Mouse (Mus musculus) limb, embryonic 14.5 days (tissue): ENCODE measurements around the gene Ccr1l1. TPM values are rescaled to one million over a fixed set of nuclear protein-coding genes. Genes with fewer than 3 reads are reported as not detected.

Source experiments
- ATAC-seq: fragments of 200-750 bp; cut with Nextera tagmentation; 2 replicates; pipeline ENCODE4 v1.8.0; 2017; ENCODE audit warnings: low read depth, moderate number of reproducible peaks, moderate TSS enrichment; ENCODE audit not compliant: low FRiP score
- DNase-seq: peaks from one replicate; pipeline ENCODE4 v3.0.0-alpha.2; 2015; ENCODE audit warnings: low spot score
- H3K27ac ChIP-seq: fragments of 300-500 bp; sonication (generic); replicated peaks from 2 replicates; pipeline ENCODE4 v1.5.1; 2014; ENCODE audit warnings: low read depth, mild to moderate bottlenecking, low read length, moderate library complexity, mixed read lengths
- H3K27me3 ChIP-seq: fragments of 300-500 bp; sonication (generic); 2 replicates; pipeline ENCODE4 v1.6.1; 2014; ENCODE audit warnings: low read length, mixed read lengths; ENCODE audit not compliant: control insufficient read depth, insufficient read depth
- H3K36me3 ChIP-seq: fragments of 300-500 bp; sonication (generic); 2 replicates; pipeline ENCODE4 v1.6.1; 2014; ENCODE audit warnings: mild to moderate bottlenecking, low read length, moderate library complexity, mixed read lengths; ENCODE audit not compliant: control insufficient read depth, insufficient read depth
- H3K4me1 ChIP-seq: fragments of 300-500 bp; sonication (generic); 2 replicates; pipeline ENCODE4 v1.6.1; 2014; ENCODE audit warnings: antibody characterized with exemption, low read length, mixed read lengths; ENCODE audit not compliant: control insufficient read depth, insufficient read depth
- H3K4me2 ChIP-seq: fragments of 300-500 bp; sonication (generic); replicated peaks from 2 replicates; pipeline ENCODE4 v1.6.1; 2014; ENCODE audit warnings: low read depth, mild to moderate bottlenecking, low read length, moderate library complexity; ENCODE audit not compliant: severe bottlenecking
- H3K4me3 ChIP-seq: fragments of 300-500 bp; sonication (generic); replicated peaks from 2 replicates; pipeline ENCODE4 v1.5.1; 2014; ENCODE audit warnings: low read length
- H3K9ac ChIP-seq: fragments of 300-500 bp; sonication (generic); 2 replicates; pipeline ENCODE4 v1.6.1; 2014; ENCODE audit warnings: mild to moderate bottlenecking, low read depth, low read length, moderate library complexity; ENCODE audit not compliant: severe bottlenecking
- H3K9me3 ChIP-seq: fragments of 300-500 bp; sonication (generic); 2 replicates; pipeline ENCODE4 v1.6.1; 2016; ENCODE audit warnings: low read length; ENCODE audit not compliant: control insufficient read depth
- POLR2A ChIP-seq: fragments of 200-500 bp; IDR thresholded peaks from 2 replicates; pipeline ENCODE4 v1.8.0; 2012; ENCODE audit warnings: inconsistent platforms, mild to moderate bottlenecking, moderate library complexity, borderline replicate concordance; ENCODE audit not compliant: insufficient read depth, insufficient read length; ENCODE audit errors: extremely low read depth
- WGBS: fragments of 180-500 bp; shearing (Covaris S2); extraction: QIAGEN DNeasy Blood & Tissue Kit; methylation state at CpG from one replicate; pipeline ENCODE4 v1.1.7; 2014; 5-methylcytosine and 5-hydroxymethylcytosine counted together
- polyA plus RNA-seq, 2 experiments: library from polyadenylated mRNA; depleted of rRNA in 1 of 2; stranded (reverse) in 1 of 2; unstranded in 1 of 2; fragments of >200 nt; fragmentation: Nextera tagmentation in 1 of 2; extraction: Ambion mirVana in 1 of 2; gene quantifications; 2 replicates each; pipeline versions ENCODE4 v1.2.1 to v1.2.3; 2012 to 2014

The Ccr1l1 gene
- polyA plus RNA-seq, 2 experiments: 0.10 TPM; not detected in 1

GRCm38 (mm10) chr9:123957911-123958413 lies 20.2 kb downstream of the Ccr1l1 start:
- Histone ChIP-seq H3K9me3 (no peaks in the 10 kb centered on the region), H3K4me3 (no peak overlapping the region), H3K9ac (no peak overlapping the region), H3K36me3 (no peaks in the 10 kb centered on the region), H3K27me3 (no peaks in the 10 kb centered on the region), H3K4me1 (no peaks in the 10 kb centered on the region), H3K4me2 (no peak overlapping the region), H3K27ac (no peak overlapping the region)
- DNase-seq: no peak
- no peak for TF ChIP-seq POLR2A
- ATAC-seq: no peak
- WGBS: 75% methylated on average over 3 of the region's 3 CpGs

- Histone ChIP-seq H3K4me2 (no peak overlapping the region), H3K9me3 (no peaks in the 10 kb centered on the region), H3K4me1 (no peaks in the 10 kb centered on the region), H3K4me3 (no peak overlapping the region), H3K27me3 (no peaks in the 10 kb centered on the region), H3K9ac (no peak overlapping the region), H3K27ac (no peak overlapping the region), H3K36me3 (no peaks in the 10 kb centered on the region)
- TF ChIP-seq POLR2A: no peak
- no peak for ATAC-seq
- WGBS: 58% methylated on average over 1 of the region's 1 CpGs
- DNase-seq: no peak
These were observed 21.3 kb downstream of the Ccr1l1 start for GRCm38 (mm10) chr9:123956892-123957291.

GRCm38 (mm10) chr9:123953551-123953950 lies 24.7 kb downstream of the Ccr1l1 start:
- H3K27ac ChIP-seq: no peak overlapping the region
- ATAC-seq: no peak
- H3K36me3 ChIP-seq: no peaks in the 10 kb centered on the region
- no peaks in the 10 kb centered on the region for H3K27me3 ChIP-seq
- H3K9me3 ChIP-seq: no peaks in the 10 kb centered on the region
- WGBS: 71% methylated on average over 2 of the region's 2 CpGs
- no peak overlapping the region for H3K4me2 ChIP-seq
- no peak overlapping the region for H3K4me3 ChIP-seq
- no peak for TF ChIP-seq POLR2A
- no peak for DNase-seq
- no peak overlapping the region for H3K9ac ChIP-seq
- H3K4me1 ChIP-seq: no peaks in the 10 kb centered on the region

- ATAC-seq: no peak
- DNase-seq: no peak
- Histone ChIP-seq H3K9ac (no peak overlapping the region), H3K4me3 (no peak overlapping the region), H3K9me3 (no peaks in the 10 kb centered on the region), H3K4me2 (no peak overlapping the region), H3K36me3 (no peaks in the 10 kb centered on the region), H3K4me1 (no peaks in the 10 kb centered on the region), H3K27ac (no peak overlapping the region), H3K27me3 (no peaks in the 10 kb centered on the region)
- no peak for TF ChIP-seq POLR2A
- 92% methylated on average over 1 of the region's 1 CpGs for WGBS
These were observed 27.0 kb downstream of the Ccr1l1 start for GRCm38 (mm10) chr9:123951176-123951575.

- Histone ChIP-seq H3K4me2 (no peak overlapping the region), H3K4me1 (no peaks in the 10 kb centered on the region), H3K9ac (no peak overlapping the region), H3K27ac (no peak overlapping the region), H3K9me3 (no peaks in the 10 kb centered on the region), H3K4me3 (no peak overlapping the region), H3K36me3 (no peaks in the 10 kb centered on the region), H3K27me3 (no peaks in the 10 kb centered on the region)
- ATAC-seq (no peak), DNase-seq (no peak)
- WGBS: 79% methylated on average over 2 of the region's 2 CpGs
- no peak for TF ChIP-seq POLR2A
These were observed 28.8 kb downstream of the Ccr1l1 start for GRCm38 (mm10) chr9:123949432-123949831.

- no peaks in the 10 kb centered on the region for H3K27me3 ChIP-seq
- DNase-seq (no peak), ATAC-seq (no peak)
- 93% methylated on average over 1 of the region's 1 CpGs for WGBS
- H3K27ac ChIP-seq: no peak overlapping the region
- H3K9ac ChIP-seq: no peak overlapping the region
- H3K4me3 ChIP-seq: no peak overlapping the region
- no peak for TF ChIP-seq POLR2A
- no peaks in the 10 kb centered on the region for H3K4me1 ChIP-seq
- no peaks in the 10 kb centered on the region for H3K9me3 ChIP-seq
- no peaks in the 10 kb centered on the region for H3K36me3 ChIP-seq
- H3K4me2 ChIP-seq: no peak overlapping the region
These were observed 30.4 kb downstream of the Ccr1l1 start for GRCm38 (mm10) chr9:123947815-123948214.
